Mouse (Mus musculus): ENCODE measurements around the gene Frmd8. TPM values are rescaled to one million over a fixed set of nuclear protein-coding genes. Genes with fewer than 3 reads are reported as not detected.

The Frmd8 gene
- total and polyA plus RNA-seq, 3 experiments, result 22.8 to 34.4 TPM; not detected in 1

GRCm38 (mm10) chr19:5849843-5850527 is 25.1 kb downstream of the Frmd8 start:
- Histone ChIP-seq H3K9ac (ENCODE audit: control insufficient read depth, low read depth, low read length, poor library complexity, severe bottlenecking) (peak overlapping the region; percentile 86), H3K4me3 (ENCODE audit: control insufficient read depth in 1 of 2, insufficient read depth in 1 of 2, low read depth in 2 of 2, low read length in 2 of 2) (peak overlapping the region; percentile 30 to 42; a peak in 3 of 4 replicates), H3K9me3 (replicated peaks; ENCODE audit: insufficient read depth, low read length) (no peaks in the 10 kb centered on the region), H3K79me2 (ENCODE audit: control insufficient read depth, insufficient read depth, low read length, poor library complexity) (peaks cover 5% of the 10 kb centered on the region; the same call in 1 of the 2 replicates), H3K27me3 (ENCODE audit: control insufficient read depth in 1 of 2, insufficient read depth in 2 of 2, low read length in 2 of 2) (no peaks in the 10 kb centered on the region), H3K27ac (ENCODE audit: control insufficient read depth, low read depth, low read length) (peak overlapping the region; percentile 96), H3K4me1 (ENCODE audit: control insufficient read depth in 1 of 2, insufficient read depth in 2 of 2, low read length in 2 of 2) (peaks cover 12 to 41% of the 10 kb centered on the region in 2 experiments), H3K36me3 (ENCODE audit: control insufficient read depth in 1 of 2, insufficient read depth in 2 of 2, low read length in 2 of 2) (peaks cover 0 to 27% of the 10 kb centered on the region in 2 experiments; a peak in 2 of 4 replicates)
- peak; percentile 92 for DNase-seq (ENCODE audit: low read depth, low spot score)
- TF ChIP-seq EP300 (IDR thresholded peaks at IDR 0.05; ENCODE audit: low read depth in 1 of 2, low read length in 2 of 2) (peak in 1 of 2 experiments; percentile 66; a peak in 2 of 4 replicates), NRF1 (IDR thresholded peaks at IDR 0.05; ENCODE audit: insufficient read depth, low read depth, low read length, poor library complexity, severe bottlenecking) (0 out of 2 replicates have a peak, but pooled peaks have one; percentile 33), POLR2A (IDR thresholded peaks at IDR 0.05; ENCODE audit: control insufficient read depth in 1 of 2, insufficient read depth in 1 of 2, low read depth in 1 of 2, low read length in 2 of 2, poor library complexity in 1 of 2) (peak in 1 of 2 experiments; percentile 40; a peak in 1 of 4 replicates), NELFE (IDR thresholded peaks at IDR 0.05; ENCODE audit: low read depth, low read length) (0 out of 2 replicates have a peak, but pooled peaks have one; percentile 26), TCF12 (IDR thresholded peaks at IDR 0.05; ENCODE audit: low read depth, low read length) (peak; percentile 35; the same call in 1 of the 2 replicates), CHD1 (IDR thresholded peaks at IDR 0.05; ENCODE audit: low read depth, low read length) (no peak), ELF1 (IDR thresholded peaks at IDR 0.05; ENCODE audit: low read depth, low read length) (no peak), POLR2AphosphoS5 (IDR thresholded peaks at IDR 0.05; ENCODE audit: borderline replicate concordance, low read depth, low read length) (no peak), TBP (IDR thresholded peaks at IDR 0.05; ENCODE audit: low read depth, low read length) (no peak), MXI1 (IDR thresholded peaks at IDR 0.05; ENCODE audit: low read depth, low read length) (peak; percentile 72; the same call in 1 of the 2 replicates), RCOR1 (IDR thresholded peaks at IDR 0.05; ENCODE audit: low read depth, low read length) (no peak; the same call in 1 of the 2 replicates), UBTF (IDR thresholded peaks at IDR 0.05; ENCODE audit: borderline replicate concordance, insufficient read depth, low read depth, low read length) (0 out of 2 replicates have a peak, but pooled peaks have one; percentile 30), GATA1 (IDR thresholded peaks at IDR 0.05; ENCODE audit: low read depth, low read length) (no peak), MAFK (IDR thresholded peaks at IDR 0.05; ENCODE audit: borderline replicate concordance, low read depth, low read length) (peak; percentile 88), ZMIZ1 (IDR thresholded peaks at IDR 0.05; ENCODE audit: low read depth, low read length) (no peak), SMC3 (IDR thresholded peaks at IDR 0.05; ENCODE audit: low read depth, low read length) (peak; percentile 97), USF1 (IDR thresholded peaks at IDR 0.05; ENCODE audit: low read depth, low read length) (0 out of 2 replicates have a peak, but pooled peaks have one; percentile 24), HCFC1 (IDR thresholded peaks at IDR 0.05; ENCODE audit: low read depth, low read length) (no peak), POLR2AphosphoS2 (IDR thresholded peaks at IDR 0.05; ENCODE audit: low read length) (peak; percentile 60; the same call in 1 of the 2 replicates), JUND (IDR thresholded peaks at IDR 0.05; ENCODE audit: low read depth, low read length) (no peak), CHD2 (IDR thresholded peaks at IDR 0.05; ENCODE audit: low read length) (no peak), MAX (IDR thresholded peaks at IDR 0.05; ENCODE audit: low read length) (peak; percentile 26; the same call in 1 of the 2 replicates), ETS1 (IDR thresholded peaks at IDR 0.05; ENCODE audit: low read depth, low read length) (0 out of 2 replicates have a peak, but pooled peaks have one; percentile 46), KAT2A (conservative IDR thresholded peaks at IDR 0.05; ENCODE audit: low read depth, low read length) (no peak), E2F4 (IDR thresholded peaks at IDR 0.05; ENCODE audit: borderline replicate concordance, low read depth, low read length) (no peak), SIN3A (IDR thresholded peaks at IDR 0.05; ENCODE audit: low read length) (peak; percentile 83), BHLHE40 (IDR thresholded peaks at IDR 0.05; ENCODE audit: borderline replicate concordance, low read depth, low read length) (no peak), MYC (IDR thresholded peaks at IDR 0.05; ENCODE audit: low read depth, low read length) (peak; percentile 60; the same call in 1 of the 2 replicates), USF2 (IDR thresholded peaks at IDR 0.05; ENCODE audit: borderline replicate concordance in 1 of 2, insufficient read depth in 1 of 2, low read depth in 1 of 2, low read length in 2 of 2) (no peak), MYB (IDR thresholded peaks at IDR 0.05; ENCODE audit: low read depth, low read length) (no peak), MEF2A (IDR thresholded peaks at IDR 0.05; ENCODE audit: extremely low read depth, insufficient replicate concordance, low read depth, low read length, poor library complexity, severe bottlenecking) (no peak), GABPA (IDR thresholded peaks at IDR 0.05; ENCODE audit: low read depth, low read length) (peak; percentile 91), TAL1 (IDR thresholded peaks at IDR 0.05; ENCODE audit: low read length) (no peak), RAD21 (IDR thresholded peaks at IDR 0.05; ENCODE audit: low read depth, low read length) (peak; percentile 90), MAZ (IDR thresholded peaks at IDR 0.05; ENCODE audit: low read depth, low read length) (peak; percentile 54; the same call in 1 of the 2 replicates)
